Comparison of ENCODE assay signal across 7 mouse cellular contexts in the genomic region with DNA sequence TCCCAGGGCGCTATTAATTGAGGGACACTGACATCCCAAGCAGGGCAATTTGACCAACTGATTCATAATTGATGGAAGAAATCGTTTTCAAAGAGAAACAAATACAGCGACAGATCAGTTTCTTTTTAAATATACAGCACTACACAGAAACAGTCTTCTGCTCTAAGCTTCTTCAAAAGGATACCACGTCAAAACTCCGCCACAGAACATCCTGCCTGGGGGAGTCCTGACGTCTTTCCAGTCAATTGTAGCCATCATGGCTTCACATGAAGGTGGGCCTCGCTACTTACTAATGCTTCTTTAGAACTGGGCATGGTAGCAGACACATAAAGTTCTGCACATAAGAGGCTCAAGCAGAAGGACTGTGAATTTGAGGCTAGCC. TPM values are rescaled to one million over a fixed set of nuclear protein-coding genes. Genes with fewer than 3 reads are reported as not detected.
DNase-seq lines count a peak whose midpoint lies in the region; ATAC-seq and TF ChIP-seq lines count a peak whose summit lies in the region.

No protein-coding gene starts in this region.

- peaks cover 43% of the 10 kb centered on the region for H3K4me1 ChIP-seq in embryonic facial prominence, embryonic 13.5 days
- H3K4me1 ChIP-seq in intestine, embryonic 15.5 days (replicated peaks), result peaks cover 36% of the 10 kb centered on the region
- peaks cover 20% of the 10 kb centered on the region; the same call in 1 of the 2 replicates for H3K4me1 ChIP-seq in stomach, embryonic 14.5 days (ENCODE audit: control insufficient read depth, insufficient read depth, low read length)

- H3K27me3 ChIP-seq in embryonic facial prominence, embryonic 13.5 days, result no peaks in the 10 kb centered on the region
- H3K27me3 ChIP-seq in intestine, embryonic 15.5 days (replicated peaks), result no peaks in the 10 kb centered on the region
- no peaks in the 10 kb centered on the region for H3K27me3 ChIP-seq in stomach, embryonic 14.5 days (ENCODE audit: control insufficient read depth, insufficient read depth, low read length)

- H3K9me3 ChIP-seq in embryonic facial prominence, embryonic 13.5 days, result no peaks in the 10 kb centered on the region
- H3K9me3 ChIP-seq in intestine, embryonic 15.5 days, result no peaks in the 10 kb centered on the region
- no peaks in the 10 kb centered on the region for H3K9me3 ChIP-seq in stomach, embryonic 14.5 days (ENCODE audit: control insufficient read depth, low read depth, low read length)

- H3K4me2 ChIP-seq in embryonic facial prominence, embryonic 13.5 days, result no peak overlapping the region
- H3K4me2 ChIP-seq in intestine, embryonic 15.5 days (replicated peaks), result no peak overlapping the region
- H3K4me2 ChIP-seq in stomach, embryonic 14.5 days (replicated peaks; ENCODE audit: low read depth, low read length), result no peak overlapping the region

- no peak for TF ChIP-seq CTCF in left cerebral cortex, adult 2 months (IDR thresholded peaks at IDR 0.05)

- peak overlapping the region; percentile 54; the same call in 1 of the 2 replicates for H3K9ac ChIP-seq in embryonic facial prominence, embryonic 13.5 days
- H3K9ac ChIP-seq in intestine, embryonic 15.5 days, result no peak overlapping the region
- no peak overlapping the region for H3K9ac ChIP-seq in stomach, embryonic 14.5 days (replicated peaks; ENCODE audit: low read depth, low read length)

- no peak overlapping the region for H3K4me3 ChIP-seq in left cerebral cortex, adult 2 months
- no peak overlapping the region for H3K4me3 ChIP-seq in embryonic facial prominence, embryonic 13.5 days
- no peak overlapping the region for H3K4me3 ChIP-seq in intestine, embryonic 15.5 days (replicated peaks)
- H3K4me3 ChIP-seq in stomach, embryonic 14.5 days (ENCODE audit: low read depth, low read length), result no peak overlapping the region

- ATAC-seq in embryonic facial prominence, embryonic 13.5 days (ENCODE audit: insufficient number of reproducible peaks, insufficient read depth, low FRiP score, low TSS enrichment, low read depth), result no peak
- ATAC-seq in intestine, embryonic 15.5 days, result no peak
- no peak for ATAC-seq in stomach, embryonic 14.5 days (ENCODE audit: insufficient number of reproducible peaks, insufficient read depth, low FRiP score, low read depth)

- 45% methylated on average over 7 of the region's 7 CpGs for WGBS in embryonic facial prominence, embryonic 13.5 days
- 80% methylated on average over 7 of the region's 7 CpGs for WGBS in intestine, embryonic 15.5 days
- 74% methylated on average over 7 of the region's 7 CpGs for WGBS in stomach, embryonic 14.5 days

- peaks cover 48% of the 10 kb centered on the region for H3K36me3 ChIP-seq in embryonic facial prominence, embryonic 13.5 days
- H3K36me3 ChIP-seq in intestine, embryonic 15.5 days, result peaks cover 3% of the 10 kb centered on the region; the same call in 1 of the 2 replicates
- peaks cover 23% of the 10 kb centered on the region for H3K36me3 ChIP-seq in stomach, embryonic 14.5 days (ENCODE audit: control insufficient read depth, insufficient read depth, low read length)

- DNase-seq in left cerebral cortex, adult 2 months (ENCODE audit: extremely low spot score in 1 of 2, low spot score in 2 of 2), result no peak
- no peak for DNase-seq in left cerebral cortex, adult 18-20 months (ENCODE audit: low spot score in 2 of 2)
- DNase-seq in cerebellum, adult 8-10 months, result no peak
- DNase-seq in gastrocnemius, postnatal 36 days, result no peak

- intact Hi-C loops in left cerebral cortex, adult 2 months (cut with DNase I), result no loop called here
- intact Hi-C loops in gastrocnemius, postnatal 36 days (cut with DNase I), result no loop called here

- H3K27ac ChIP-seq in left cerebral cortex, adult 2 months, result peak overlapping the region; percentile 25; the same call in 1 of the 2 replicates
- H3K27ac ChIP-seq in embryonic facial prominence, embryonic 13.5 days, result peak overlapping the region; percentile 69; the same call in 1 of the 2 replicates
- H3K27ac ChIP-seq in intestine, embryonic 15.5 days, result peak overlapping the region; percentile 75
- H3K27ac ChIP-seq in stomach, embryonic 14.5 days (ENCODE audit: low read length), result peak overlapping the region; percentile 63; the same call in 1 of the 2 replicates

RNA-seq across cellular contexts. Expression of gene Stn1, which starts 26.0 kb away (rescaled TPM):
- 10 to 100 TPM; 23.0 to 27.5 TPM for total RNA-seq in left cerebral cortex, adult 2 months (2021)
- 10 to 100 TPM; 24.9 to 25.3 TPM for total RNA-seq in left cerebral cortex, adult 18-20 months (2021)
- 58.2 and 59.5 TPM in 2 replicates for polyA plus RNA-seq in embryonic facial prominence, embryonic 13.5 days (2015; fragmentation: Nextera tagmentation; extraction: Ambion mirVana)
- polyA plus RNA-seq in intestine, embryonic 15.5 days (2015; fragmentation: Nextera tagmentation; extraction: Ambion mirVana), result 43.8 and 44.8 TPM in 2 replicates
- polyA plus RNA-seq in stomach, embryonic 14.5 days (2014; fragmentation: Nextera tagmentation; extraction: Ambion mirVana), result 58.5 and 68.4 TPM in 2 replicates
- total RNA-seq in gastrocnemius, postnatal 36 days (2021), result 1 to 10 TPM; 5.1 TPM

RNA-seq across cellular contexts. Expression of gene Sh3pxd2a, which starts 47.1 kb away (rescaled TPM):
- total RNA-seq in left cerebral cortex, adult 2 months (2021), result 10 to 100 TPM; 30.2 to 36.8 TPM
- 10 to 100 TPM; 31.8 to 32.4 TPM for total RNA-seq in left cerebral cortex, adult 18-20 months (2021)
- 9.4 and 10.0 TPM in 2 replicates for polyA plus RNA-seq in embryonic facial prominence, embryonic 13.5 days (2015; fragmentation: Nextera tagmentation; extraction: Ambion mirVana)
- 4.8 and 5.0 TPM in 2 replicates for polyA plus RNA-seq in intestine, embryonic 15.5 days (2015; fragmentation: Nextera tagmentation; extraction: Ambion mirVana)
- polyA plus RNA-seq in stomach, embryonic 14.5 days (2014; fragmentation: Nextera tagmentation; extraction: Ambion mirVana), result 13.6 and 13.7 TPM in 2 replicates
- total RNA-seq in gastrocnemius, postnatal 36 days (2021), result 10 to 100 TPM; 35.5 to 36.6 TPM

Comparison
In these comparisons a context has a peak if more than half of its experiments do, and no peak if none do; other contexts are left out.
1. H3K27ac ChIP-seq: peak in every context shown above with its lines; median percentile 75 in intestine, embryonic 15.5 days; 69 in embryonic facial prominence, embryonic 13.5 days; 63 in stomach, embryonic 14.5 days; 25 in left cerebral cortex, adult 2 months.